Mouse (Mus musculus) midbrain, embryonic 11.5 days (tissue): ENCODE data around the gene Klf15. TPM values are rescaled to one million over a fixed set of nuclear protein-coding genes. Genes with fewer than 3 reads are reported as not detected.
A peak's percentile ranks its signal among the peaks of the same experiment; 100 is the strongest.

Experiments
- ATAC-seq: fragments of 200-750 bp; cut with Nextera tagmentation; 2 replicates; pipeline ENCODE4 v1.8.0; 2017; ENCODE audit warnings: moderate TSS enrichment, moderate library complexity; ENCODE audit not compliant: low FRiP score
- DNase-seq: peaks from one replicate; pipeline ENCODE4 v3.0.0; 2015; ENCODE audit warnings: low spot score; ENCODE audit errors: missing footprints
- H3K27ac ChIP-seq: fragments of 300-500 bp; sonication (generic); 2 replicates; pipeline ENCODE4 v1.5.1; 2014; ENCODE audit warnings: low read depth, low read length
- H3K27me3 ChIP-seq: fragments of 300-500 bp; sonication (generic); 2 replicates; pipeline ENCODE4 v1.6.1; 2014; ENCODE audit warnings: mild to moderate bottlenecking, low read length, moderate library complexity, mixed read lengths; ENCODE audit not compliant: control insufficient read depth, insufficient read depth
- H3K36me3 ChIP-seq: fragments of 300-500 bp; sonication (generic); 2 replicates; pipeline ENCODE4 v1.6.1; 2014; ENCODE audit warnings: mild to moderate bottlenecking, low read length, moderate library complexity, mixed read lengths; ENCODE audit not compliant: control insufficient read depth, insufficient read depth
- H3K4me1 ChIP-seq: fragments of 300-500 bp; sonication (generic); 2 replicates; pipeline ENCODE4 v1.6.1; 2014; ENCODE audit warnings: low read length; ENCODE audit not compliant: control insufficient read depth, insufficient read depth
- H3K4me2 ChIP-seq: fragments of 300-500 bp; sonication (generic); 2 replicates; pipeline ENCODE4 v1.6.1; 2014; ENCODE audit warnings: mild to moderate bottlenecking, moderate library complexity
- H3K4me3 ChIP-seq: fragments of 300-500 bp; sonication (generic); 2 replicates; pipeline ENCODE4 v1.5.1; 2014; ENCODE audit warnings: low read depth, low read length
- H3K9ac ChIP-seq: fragments of 300-500 bp; sonication (generic); 2 replicates; pipeline ENCODE4 v1.6.1; 2014; ENCODE audit warnings: low read length
- H3K9me3 ChIP-seq: fragments of 300-500 bp; sonication (generic); 2 replicates; pipeline ENCODE4 v1.6.1; 2016; ENCODE audit warnings: low read length; ENCODE audit not compliant: control insufficient read depth
- WGBS: fragments of 180-500 bp; shearing (Covaris S2); extraction: QIAGEN DNeasy Blood & Tissue Kit; methylation state at CpG from one replicate; pipeline ENCODE4 v1.1.7; 2014; 5-methylcytosine and 5-hydroxymethylcytosine counted together
- polyA plus RNA-seq: library from polyadenylated mRNA; unstranded; fragments of >200 nt; fragmentation: Nextera tagmentation; extraction: Ambion mirVana; gene quantifications from 2 replicates; pipeline ENCODE4 v1.2.1, GENCODE M21; 2014

The Klf15 gene
- 3.5 and 4.2 TPM in 2 replicates for polyA plus RNA-seq

DNA sequence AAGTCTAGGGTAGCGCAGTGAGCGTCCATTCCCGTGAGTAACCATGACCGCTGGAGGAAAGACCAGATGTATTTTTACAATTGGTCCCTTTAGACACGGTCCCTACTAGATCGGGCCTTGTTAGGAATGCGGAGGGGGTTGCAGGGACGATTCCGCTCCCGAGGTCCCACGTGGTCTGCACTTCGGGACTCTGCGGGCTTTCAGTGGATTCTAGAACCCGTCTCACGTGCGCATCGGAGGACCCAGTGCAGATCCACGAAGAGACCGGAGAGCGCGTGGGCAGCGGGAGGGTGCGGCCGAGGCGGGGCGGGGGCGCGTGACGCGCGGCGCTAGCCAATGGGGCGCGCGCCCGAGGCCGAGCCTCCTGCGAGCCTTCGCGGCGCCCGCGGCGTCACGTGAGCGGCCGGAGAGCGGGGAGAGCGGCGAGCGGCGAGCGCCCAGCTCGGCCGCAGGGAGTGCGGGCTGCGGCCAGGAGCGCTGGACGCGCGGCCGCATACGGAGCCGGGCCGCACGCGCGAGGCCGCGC, at the start of gene Klf15:
Gene Klf15 (plus strand): TSS at position 396 of the 526 bp plus-strand sequence.
- Histone ChIP-seq H3K27me3 (peaks cover 23% of the 10 kb centered on the region), H3K4me1 (peaks cover 14% of the 10 kb centered on the region), H3K36me3 (no peaks in the 10 kb centered on the region), H3K4me2 (peak within 1 kb of the TSS; percentile 100), H3K9ac (peak within 1 kb of the TSS; percentile 72), H3K9me3 (no peaks in the 10 kb centered on the region), H3K4me3 (peak within 1 kb of the TSS; percentile 61), H3K27ac (no peak within 1 kb of the TSS)
- DNase-seq (peak; percentile 97), ATAC-seq (peak; percentile 87)
- WGBS, result under 1% methylated on average over 70 of the region's 70 CpGs

GRCm38 (mm10) chr6:90422565-90422964, 39.8 kb upstream of the Klf15 start:
- DNase-seq, result peak; percentile 97
- H3K27me3 ChIP-seq, result peaks cover 4% of the 10 kb centered on the region
- ATAC-seq, result peak; percentile 89
- H3K4me2 ChIP-seq, result peak overlapping the region; percentile 48
- no peaks in the 10 kb centered on the region for H3K9me3 ChIP-seq
- WGBS, result 4% methylated on average over 14 of the region's 14 CpGs
- peak overlapping the region; percentile 15; the same call in 1 of the 2 replicates for H3K4me3 ChIP-seq
- H3K4me1 ChIP-seq, result peaks cover 4% of the 10 kb centered on the region; the same call in 1 of the 2 replicates
- no peaks in the 10 kb centered on the region for H3K36me3 ChIP-seq
- H3K9ac ChIP-seq, result peak overlapping the region; percentile 54
- no peak overlapping the region for H3K27ac ChIP-seq

- no peaks in the 10 kb centered on the region for H3K36me3 ChIP-seq
- ATAC-seq (no peak), DNase-seq (no peak)
- H3K27me3 ChIP-seq, result peaks cover 7% of the 10 kb centered on the region
- no peaks in the 10 kb centered on the region for H3K9me3 ChIP-seq
- no peak overlapping the region for H3K4me3 ChIP-seq
- no peak overlapping the region for H3K4me2 ChIP-seq
- H3K9ac ChIP-seq, result no peak overlapping the region
- H3K4me1 ChIP-seq, result peaks cover 10% of the 10 kb centered on the region
- H3K27ac ChIP-seq, result no peak overlapping the region
- whole genome bisulfite sequencing, result 82% methylated on average over 3 of the region's 3 CpGs
Measured at GRCm38 (mm10) chr6:90425361-90425760, 37.0 kb upstream of the Klf15 start.

DNA sequence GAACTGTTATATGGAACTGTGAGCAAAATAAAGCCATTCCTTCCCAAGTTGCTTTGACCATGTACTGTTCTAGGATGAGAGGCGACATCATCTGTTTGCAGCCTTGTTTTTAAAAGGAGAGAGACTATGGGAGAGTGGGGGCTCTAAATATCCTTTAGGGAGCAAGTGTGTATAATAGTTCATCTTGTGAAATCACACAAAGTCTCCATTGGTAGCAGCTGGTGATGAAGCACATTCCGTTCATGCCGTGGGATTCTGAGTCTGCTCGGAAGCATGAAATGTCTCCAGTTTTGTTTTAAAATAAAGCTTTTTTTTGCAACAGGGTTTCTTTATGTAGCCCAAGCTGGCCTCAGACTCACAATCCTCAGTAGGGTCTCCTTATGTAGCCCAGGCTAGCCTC, 36.4 kb upstream of the Klf15 start:
- Histone ChIP-seq H3K9ac (no peak overlapping the region), H3K27ac (no peak overlapping the region), H3K27me3 (peaks cover 7% of the 10 kb centered on the region), H3K9me3 (no peaks in the 10 kb centered on the region), H3K36me3 (no peaks in the 10 kb centered on the region), H3K4me1 (peaks cover 10% of the 10 kb centered on the region), H3K4me2 (no peak overlapping the region), H3K4me3 (no peak overlapping the region)
- ATAC-seq, result no peak
- no peak for DNase-seq
- 89% methylated on average over 4 of the region's 4 CpGs for WGBS

- peak within 1 kb of the TSS; percentile 38 for H3K4me3 ChIP-seq
Measured at GRCm38 (mm10) chr6:90428380-90428974, 33.9 kb upstream of the Klf15 start, which contains the start of gene Cfap100. Gene Cfap100 (minus strand): TSS chr6:90428797.

DNA sequence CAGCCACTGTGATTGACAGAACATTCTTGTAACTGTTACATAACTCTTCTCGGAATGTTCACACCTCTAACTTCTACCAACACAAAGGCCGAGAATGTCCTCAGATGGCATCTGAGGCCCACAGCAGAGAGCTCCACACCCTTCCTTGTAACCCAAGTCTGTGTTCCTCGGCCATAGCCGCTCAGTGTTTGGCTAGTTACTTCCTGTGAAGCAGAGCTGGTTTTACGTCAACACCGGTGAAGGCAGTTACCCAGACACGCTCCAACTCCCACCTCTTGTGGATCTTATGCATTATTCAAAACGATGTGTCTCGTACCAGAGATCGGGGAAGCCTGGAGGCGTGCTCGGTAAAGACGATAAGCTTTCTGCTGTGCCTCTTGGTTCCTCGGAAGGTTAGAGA, 32.5 kb upstream of the Klf15 start:
- ATAC-seq (no peak), DNase-seq (no peak)
- Histone ChIP-seq H3K9me3 (no peaks in the 10 kb centered on the region), H3K36me3 (no peaks in the 10 kb centered on the region), H3K27ac (no peak overlapping the region), H3K4me1 (peaks cover 6% of the 10 kb centered on the region), H3K4me2 (no peak overlapping the region), H3K4me3 (no peak overlapping the region), H3K9ac (no peak overlapping the region), H3K27me3 (peaks cover 7% of the 10 kb centered on the region)
- WGBS, result 73% methylated on average over 14 of the region's 14 CpGs

More at GRCm38 (mm10) chr6:90428380-90428974, 33.9 kb upstream of the Klf15 start, which contains the start of gene Cfap100:
- Histone ChIP-seq H3K9me3 (no peaks in the 10 kb centered on the region), H3K27me3 (peaks cover 7% of the 10 kb centered on the region), H3K27ac (no peak within 1 kb of the TSS; the same call in 1 of the 2 replicates), H3K36me3 (no peaks in the 10 kb centered on the region), H3K4me2 (peak within 1 kb of the TSS; percentile 71), H3K9ac (peak within 1 kb of the TSS; percentile 64), H3K4me1 (peaks cover 6% of the 10 kb centered on the region)
- DNase-seq, result peak; percentile 95
- ATAC-seq, result peak; percentile 94
- 0% methylated on average over 31 of the region's 31 CpGs for WGBS

- 66% methylated on average over 2 of the region's 2 CpGs for WGBS
- Histone ChIP-seq H3K27ac (no peak overlapping the region), H3K4me3 (no peak overlapping the region), H3K9ac (no peak overlapping the region), H3K4me2 (no peak overlapping the region), H3K36me3 (no peaks in the 10 kb centered on the region), H3K4me1 (peaks cover 6% of the 10 kb centered on the region), H3K9me3 (no peaks in the 10 kb centered on the region), H3K27me3 (peaks cover 7% of the 10 kb centered on the region)
- no peak for ATAC-seq
- no peak for DNase-seq
Measured at GRCm38 (mm10) chr6:90431487-90431886, 30.9 kb upstream of the Klf15 start.

DNA sequence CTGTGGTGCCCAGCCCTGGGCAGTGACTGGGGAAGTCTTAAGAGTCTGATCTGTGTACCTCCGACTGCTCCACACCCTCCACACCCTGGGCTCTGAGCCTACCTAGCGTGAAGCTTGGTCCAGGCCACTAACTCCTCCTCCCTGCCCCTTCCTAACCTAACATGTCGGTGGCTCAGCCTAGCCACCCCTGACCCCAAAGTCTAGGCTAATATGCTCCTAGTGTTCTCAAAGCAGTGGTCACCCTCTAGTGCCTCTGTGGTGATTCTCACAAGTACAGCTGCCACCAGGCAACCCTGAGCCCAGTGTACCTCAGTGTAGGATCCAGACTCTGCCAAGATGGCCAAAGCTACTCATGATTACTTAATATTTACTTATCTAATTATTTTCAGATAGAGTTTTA, 27.7 kb upstream of the Klf15 start:
- WGBS, result 63% methylated on average over 3 of the region's 3 CpGs
- ATAC-seq, result peak; percentile 68

DNA sequence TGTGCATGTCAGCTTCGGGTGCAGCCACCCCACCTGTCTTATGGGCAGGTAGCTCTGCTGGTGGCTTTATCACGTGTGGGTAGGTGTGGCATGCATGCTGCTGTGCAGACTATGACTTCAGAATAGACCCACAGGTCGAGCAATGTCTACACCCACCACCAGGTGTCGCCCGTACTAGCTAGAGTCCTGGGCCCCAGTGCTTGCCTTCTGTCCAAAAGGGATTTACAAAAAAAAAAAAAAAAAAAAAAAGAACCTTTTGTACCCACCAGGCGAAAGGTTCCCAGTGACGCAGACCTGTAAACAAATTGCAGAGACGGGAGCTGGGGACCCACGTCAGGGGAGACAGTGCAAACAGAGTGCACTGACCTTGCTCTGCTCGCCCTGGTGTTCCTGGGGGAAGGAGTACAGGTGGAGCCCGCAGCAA, 27.2 kb upstream of the Klf15 start:
- Histone ChIP-seq H3K27ac (no peak overlapping the region), H3K4me2 (no peak overlapping the region), H3K9me3 (no peaks in the 10 kb centered on the region), H3K9ac (no peak overlapping the region), H3K4me1 (no peaks in the 10 kb centered on the region), H3K4me3 (no peak overlapping the region), H3K36me3 (no peaks in the 10 kb centered on the region), H3K27me3 (no peaks in the 10 kb centered on the region)
- peak; percentile 80 for ATAC-seq
- peak; percentile 98 for DNase-seq
- WGBS, result 17% methylated on average over 11 of the region's 11 CpGs

More for the DNA sequence above, 27.7 kb upstream of the Klf15 start:
- Histone ChIP-seq H3K27me3 (no peaks in the 10 kb centered on the region), H3K9me3 (no peaks in the 10 kb centered on the region), H3K4me3 (no peak overlapping the region), H3K9ac (no peak overlapping the region), H3K27ac (no peak overlapping the region), H3K4me1 (no peaks in the 10 kb centered on the region), H3K36me3 (no peaks in the 10 kb centered on the region), H3K4me2 (no peak overlapping the region)
- DNase-seq, result no peak
